Mouse (Mus musculus) lung, embryonic 14.5 days (tissue): ENCODE data around the gene Xpc. TPM values are rescaled to one million over a fixed set of nuclear protein-coding genes. Genes with fewer than 3 reads are reported as not detected.

Source experiments
- ATAC-seq: fragments of 200-750 bp; cut with Nextera tagmentation; 2 replicates; pipeline ENCODE4 v1.8.0; 2017; ENCODE audit warnings: mild to moderate bottlenecking, moderate TSS enrichment, moderate library complexity; ENCODE audit not compliant: insufficient read depth
- DNase-seq: peaks from one replicate; pipeline ENCODE4 v3.0.0-alpha.2; 2015
- H3K27ac ChIP-seq: fragments of 300-500 bp; sonication (generic); 2 replicates; pipeline ENCODE4 v1.5.1; 2014; ENCODE audit warnings: low read depth, mild to moderate bottlenecking, moderate library complexity
- H3K27me3 ChIP-seq: fragments of 300-500 bp; sonication (generic); 2 replicates; pipeline ENCODE4 v1.6.1; 2014; ENCODE audit warnings: low read length, control low read depth; ENCODE audit not compliant: insufficient read depth
- H3K36me3 ChIP-seq: fragments of 300-500 bp; sonication (generic); 2 replicates; pipeline ENCODE4 v1.6.1; 2014; ENCODE audit warnings: control low read depth; ENCODE audit not compliant: insufficient read depth
- H3K4me1 ChIP-seq: fragments of 300-500 bp; sonication (generic); 2 replicates; pipeline ENCODE4 v1.6.1; 2014; ENCODE audit warnings: antibody characterized with exemption, control low read depth; ENCODE audit not compliant: insufficient read depth
- H3K4me2 ChIP-seq: fragments of 300-500 bp; sonication (generic); 2 replicates; pipeline ENCODE4 v1.6.1; 2014; ENCODE audit warnings: mild to moderate bottlenecking
- H3K4me3 ChIP-seq: fragments of 300-500 bp; sonication (generic); 2 replicates; pipeline ENCODE4 v1.5.1; 2014; ENCODE audit warnings: low read depth, low read length
- H3K9ac ChIP-seq: fragments of 300-500 bp; sonication (generic); 2 replicates; pipeline ENCODE4 v1.6.1; 2014
- H3K9me3 ChIP-seq: fragments of 300-500 bp; sonication (generic); 2 replicates; pipeline ENCODE4 v1.6.1; 2016; ENCODE audit warnings: low read depth, low read length, control low read depth
- CTCF ChIP-seq: IDR thresholded peaks from 2 replicates; pipeline ENCODE4 v1.5.1; 2016; ENCODE audit warnings: antibody characterized with exemption, low read depth
- WGBS: fragments of 180-500 bp; shearing (Covaris S2); extraction: QIAGEN DNeasy Blood & Tissue Kit; methylation state at CpG from one replicate; pipeline ENCODE4 v1.1.7; 2014; 5-methylcytosine and 5-hydroxymethylcytosine counted together
- polyA plus RNA-seq: library from polyadenylated mRNA; unstranded; fragments of >200 nt; fragmentation: Nextera tagmentation; extraction: Ambion mirVana; gene quantifications from 2 replicates; pipeline ENCODE4 v1.2.1, GENCODE M21; 2014

Gene Xpc
- polyA plus RNA-seq, 1 experiment from 2014 or later = 15.4 TPM

DNA sequence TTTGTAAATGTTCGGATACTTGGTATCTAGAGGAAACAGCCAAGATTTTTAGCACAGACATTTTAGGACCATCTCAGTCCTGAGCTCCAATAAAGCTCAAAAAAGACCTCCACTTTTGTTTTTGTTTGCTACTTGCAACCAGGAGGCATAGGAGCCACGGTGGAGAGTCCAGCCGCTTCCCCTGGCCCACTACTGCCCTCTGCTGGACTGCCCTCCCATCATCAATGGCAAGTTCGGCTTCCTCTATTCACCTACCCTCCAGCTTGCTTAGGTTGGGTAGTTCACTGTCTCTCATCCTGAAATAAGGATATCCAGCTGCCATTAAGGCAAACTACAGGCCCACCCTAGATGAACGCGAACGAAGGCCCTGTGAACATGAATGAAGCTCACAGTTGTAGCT is 6.4 kb downstream of the Xpc start:
- Histone ChIP-seq H3K36me3 (peaks cover 44% of the 10 kb centered on the region), H3K27ac (no peak overlapping the region), H3K9ac (no peak overlapping the region), H3K9me3 (no peaks in the 10 kb centered on the region), H3K4me3 (no peak overlapping the region), H3K4me2 (no peak overlapping the region), H3K4me1 (0 out of 2 replicates have a peak, but pooled peaks cover 1% of the 10 kb centered on the region), H3K27me3 (no peaks in the 10 kb centered on the region)
- 43% methylated on average over 7 of the region's 7 CpGs for WGBS
- ATAC-seq (no peak), DNase-seq (peak; percentile 73)
- TF ChIP-seq CTCF = peak; percentile 88

DNA sequence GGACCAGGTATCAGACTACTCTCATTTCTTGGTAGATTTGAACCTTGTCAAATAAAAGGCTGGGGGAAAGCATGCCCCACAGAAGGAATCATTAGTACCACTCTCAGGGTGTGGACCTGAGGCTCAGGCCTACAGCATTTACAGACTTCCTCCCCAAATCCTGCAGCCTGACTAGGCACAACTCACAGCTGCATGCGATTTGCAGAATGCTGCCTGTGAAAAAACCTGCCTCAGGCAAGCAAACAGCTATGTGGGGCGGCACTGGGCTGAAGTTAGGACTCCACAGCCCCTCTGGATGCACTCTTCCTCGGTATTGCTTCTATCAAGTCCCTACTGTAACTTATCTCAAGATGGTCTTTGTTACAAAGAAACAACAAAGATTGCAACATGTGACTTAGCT is 7.6 kb downstream of the Xpc start:
- ATAC-seq (no peak), DNase-seq (no peak)
- Histone ChIP-seq H3K27ac (no peak overlapping the region), H3K27me3 (no peaks in the 10 kb centered on the region), H3K36me3 (peaks cover 57% of the 10 kb centered on the region), H3K9me3 (no peaks in the 10 kb centered on the region), H3K4me3 (no peak overlapping the region), H3K9ac (no peak overlapping the region), H3K4me2 (no peak overlapping the region), H3K4me1 (no peaks in the 10 kb centered on the region)
- WGBS = 86% methylated on average over 3 of the region's 3 CpGs
- TF ChIP-seq CTCF = no peak

DNA sequence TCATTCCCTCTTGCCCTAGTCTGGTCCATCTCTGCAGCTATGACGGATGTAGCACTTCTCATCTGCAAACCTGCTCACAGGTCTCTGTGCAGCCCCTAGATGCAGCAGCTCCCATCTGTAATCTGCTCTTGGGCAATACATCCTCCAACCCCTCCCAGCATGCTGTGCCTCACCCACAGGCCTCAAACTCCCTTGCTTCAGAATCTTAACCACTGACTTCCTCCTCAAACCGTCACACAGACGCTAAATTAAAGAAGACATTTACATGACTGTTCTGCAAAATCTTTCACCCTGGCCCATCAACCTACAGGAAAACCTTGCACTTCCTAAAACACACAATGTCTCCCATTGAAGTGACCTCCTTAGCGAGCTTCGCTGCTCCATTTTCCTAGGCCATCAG is 9.7 kb downstream of the Xpc start:
- ATAC-seq (no peak), DNase-seq (no peak)
- no peak overlapping the region for H3K4me3 ChIP-seq
- H3K36me3 ChIP-seq = peaks cover 62% of the 10 kb centered on the region
- TF ChIP-seq CTCF = no peak
- H3K9ac ChIP-seq = no peak overlapping the region
- no peak overlapping the region for H3K27ac ChIP-seq
- H3K9me3 ChIP-seq = no peaks in the 10 kb centered on the region
- H3K4me1 ChIP-seq = no peaks in the 10 kb centered on the region
- H3K4me2 ChIP-seq = no peak overlapping the region
- 90% methylated on average over 5 of the region's 5 CpGs for WGBS
- no peaks in the 10 kb centered on the region for H3K27me3 ChIP-seq

DNA sequence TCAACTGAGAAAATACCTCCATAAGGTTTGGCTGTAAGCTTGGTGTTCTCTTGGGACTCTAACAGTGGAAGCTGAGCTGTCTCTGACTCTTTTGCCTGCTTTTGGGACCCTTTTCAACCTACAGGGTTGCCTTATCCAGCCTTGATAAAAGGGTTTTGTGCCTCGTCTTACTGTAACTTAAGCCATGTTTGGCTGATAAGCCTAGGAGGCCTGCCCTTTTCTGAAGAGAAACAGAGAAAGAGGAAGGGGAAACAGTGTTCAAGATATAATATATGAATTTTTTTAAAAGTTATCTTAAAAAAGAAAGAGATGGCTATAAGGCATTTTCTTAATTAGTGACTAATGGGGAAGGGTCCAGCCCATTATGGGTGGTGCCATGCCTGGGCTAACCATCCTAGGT is 12.4 kb downstream of the Xpc start:
- Histone ChIP-seq H3K4me2 (no peak overlapping the region), H3K4me3 (no peak overlapping the region), H3K27me3 (no peaks in the 10 kb centered on the region), H3K9ac (no peak overlapping the region), H3K9me3 (no peaks in the 10 kb centered on the region), H3K4me1 (no peaks in the 10 kb centered on the region), H3K36me3 (peaks cover 77% of the 10 kb centered on the region), H3K27ac (no peak overlapping the region)
- no peak for TF ChIP-seq CTCF
- 71% methylated on average over 1 of the region's 1 CpGs for WGBS
- DNase-seq (no peak), ATAC-seq (no peak)

DNA sequence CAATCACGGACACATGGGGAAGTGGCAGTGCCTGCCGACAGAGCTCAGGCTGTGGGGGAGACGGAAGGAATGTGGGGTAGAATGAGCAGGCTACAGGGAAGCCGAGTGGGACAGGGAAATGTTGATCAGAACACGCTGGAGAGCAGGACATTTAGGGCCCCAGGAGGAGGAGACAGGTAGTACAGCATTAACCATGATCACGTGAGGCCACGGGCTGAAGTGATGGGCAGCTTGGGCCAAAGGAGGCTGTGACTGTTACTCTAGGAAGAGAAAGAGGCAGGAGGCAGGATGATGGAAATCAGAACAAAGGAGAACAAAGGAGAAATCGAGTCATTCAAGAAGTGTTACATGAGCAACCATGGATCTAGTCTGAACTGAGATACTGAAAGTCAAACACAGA is 21.2 kb downstream of the Xpc start:
- Histone ChIP-seq H3K4me2 (no peak overlapping the region), H3K36me3 (peaks cover 75% of the 10 kb centered on the region)
- WGBS = 79% methylated on average over 8 of the region's 8 CpGs

DNA sequence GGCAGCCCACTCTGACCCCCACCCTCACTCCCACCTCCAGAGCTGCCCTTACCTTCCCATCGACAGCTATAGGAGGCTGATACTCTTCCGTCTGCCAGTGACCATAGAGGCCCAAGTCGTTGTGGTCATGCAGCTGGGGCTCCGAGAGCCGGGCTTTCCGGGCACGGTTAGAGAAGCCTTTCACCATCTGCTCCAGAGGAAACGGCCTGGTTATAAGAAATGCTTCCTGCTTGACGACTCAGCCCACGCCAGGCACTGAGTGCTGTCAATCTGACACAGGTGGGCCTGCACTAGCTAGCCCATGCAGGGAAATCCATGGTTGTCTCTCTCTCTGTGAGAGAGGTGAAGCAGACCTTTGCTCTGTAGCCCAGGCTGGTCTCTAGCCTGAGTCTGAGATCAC is 22.6 kb downstream of the Xpc start:
- H3K27me3 ChIP-seq = no peaks in the 10 kb centered on the region
- no peak for TF ChIP-seq CTCF
- no peak for DNase-seq
- H3K4me1 ChIP-seq = no peaks in the 10 kb centered on the region
- no peak overlapping the region for H3K27ac ChIP-seq
- no peak for ATAC-seq
- H3K4me3 ChIP-seq = no peak overlapping the region
- H3K36me3 ChIP-seq = peaks cover 77% of the 10 kb centered on the region
- no peak overlapping the region for H3K9ac ChIP-seq
- H3K4me2 ChIP-seq = no peak overlapping the region
- 84% methylated on average over 10 of the region's 10 CpGs for WGBS
- no peaks in the 10 kb centered on the region for H3K9me3 ChIP-seq

More for the DNA sequence above, 21.2 kb downstream of the Xpc start:
- Histone ChIP-seq H3K9me3 (no peaks in the 10 kb centered on the region), H3K4me1 (no peaks in the 10 kb centered on the region), H3K4me3 (no peak overlapping the region), H3K9ac (no peak overlapping the region), H3K27me3 (no peaks in the 10 kb centered on the region), H3K27ac (no peak overlapping the region)
- DNase-seq (no peak), ATAC-seq (no peak)
- no peak for TF ChIP-seq CTCF

DNA sequence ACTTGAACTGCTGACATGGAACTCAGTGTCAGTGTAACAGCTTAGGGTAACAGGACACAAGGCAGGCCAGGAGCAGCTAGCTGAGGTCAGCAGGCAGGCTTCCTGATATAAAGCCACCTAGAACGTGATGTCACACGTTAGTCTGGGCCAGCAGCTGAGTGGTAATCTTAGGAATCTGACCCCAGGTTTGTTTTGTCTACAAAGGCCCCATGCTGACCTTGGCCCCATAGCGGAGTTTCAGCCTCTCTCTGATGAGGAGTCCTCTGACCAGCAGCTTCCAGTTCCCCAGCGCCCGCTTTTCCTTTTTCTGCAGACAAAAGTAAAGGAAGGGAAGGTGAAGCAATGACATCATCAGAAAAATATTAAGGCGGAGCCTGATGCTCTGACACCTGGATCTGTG is 24.7 kb downstream of the Xpc start:
- Histone ChIP-seq H3K9ac (no peak overlapping the region), H3K27me3 (no peaks in the 10 kb centered on the region), H3K4me3 (no peak overlapping the region), H3K36me3 (peaks cover 78% of the 10 kb centered on the region), H3K4me2 (no peak overlapping the region), H3K9me3 (no peaks in the 10 kb centered on the region), H3K27ac (no peak overlapping the region), H3K4me1 (no peaks in the 10 kb centered on the region)
- WGBS = 58% methylated on average over 6 of the region's 6 CpGs
- ATAC-seq (no peak), DNase-seq (peak; percentile 31)
- no peak for TF ChIP-seq CTCF

DNA sequence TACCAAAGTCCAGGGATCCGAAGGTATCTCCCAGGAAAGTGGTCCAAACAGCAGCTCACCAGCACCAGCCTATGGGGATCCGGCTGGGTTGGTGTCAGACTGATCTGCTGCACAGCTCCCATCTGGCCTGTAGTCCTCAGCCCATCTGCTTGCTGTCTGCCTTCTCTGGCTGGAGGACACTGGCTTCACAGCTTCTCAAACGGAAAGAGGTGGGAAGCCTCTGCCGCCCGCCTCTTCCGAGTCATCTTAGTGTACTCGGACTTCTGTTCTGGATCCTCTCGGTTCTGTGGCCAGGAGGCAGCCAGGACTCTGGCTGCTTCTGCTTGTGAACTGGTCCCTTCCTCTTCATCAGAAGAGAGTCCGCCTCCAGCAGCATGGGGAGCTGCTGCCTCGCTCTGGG is 25.8 kb downstream of the Xpc start:
- Histone ChIP-seq H3K27ac (0 out of 2 replicates have a peak overlapping the region, but pooled peaks have one; percentile 30), H3K27me3 (no peaks in the 10 kb centered on the region), H3K4me3 (no peak overlapping the region), H3K9ac (no peak overlapping the region), H3K4me2 (no peak overlapping the region), H3K9me3 (no peaks in the 10 kb centered on the region), H3K36me3 (peaks cover 79% of the 10 kb centered on the region), H3K4me1 (no peaks in the 10 kb centered on the region)
- TF ChIP-seq CTCF = no peak
- ATAC-seq = no peak
- no peak for DNase-seq
- WGBS = 79% methylated on average over 10 of the region's 10 CpGs
